20 mouse cellular contexts compared by ENCODE assay signal in the genomic region with DNA sequence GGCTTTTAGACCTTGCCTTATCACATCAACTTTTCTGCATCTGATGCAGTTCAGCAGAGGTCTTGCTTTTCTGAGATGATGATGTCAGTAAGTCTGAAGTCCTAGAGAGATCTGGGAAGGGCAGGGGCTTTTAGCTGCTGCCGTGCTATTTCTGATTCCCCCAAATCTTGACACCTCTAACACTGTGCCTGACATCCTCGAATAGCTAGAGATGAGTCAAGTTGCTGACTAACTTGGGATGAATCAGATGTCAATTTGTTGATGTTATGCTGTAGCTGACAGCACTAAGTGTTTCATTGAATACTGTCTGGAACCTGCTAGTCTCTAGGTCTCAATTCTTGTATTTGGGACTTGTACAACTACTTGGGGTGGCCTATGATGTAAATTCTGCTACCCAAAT.
"Had no signal": no experiment of that assay in that cellular context is flagged by ENCODE, and none has a peak within 500 bp of the region (broad histone marks: within the 10 kb centered on the region; RNA-seq: fewer than 3 reads in every experiment).

No protein-coding gene starts in this region.

- ATAC-seq: forebrain, embryonic 13.5 days; forebrain, embryonic 14.5 days; forebrain, embryonic 15.5 days; forebrain, embryonic 16.5 days; forebrain, postnatal 0 days had no signal

- DNase-seq: cerebellum, adult 9-10 months; cerebellum, adult 9-11 months; cerebellum, postnatal 10 days; cerebellum, postnatal 14 days; cerebellum, postnatal 25 days; cerebellum, postnatal 36 days; embryo, embryonic 11 days; forebrain, postnatal 0 days; gastrocnemius, adult 2 months; gastrocnemius, postnatal 10 days; gastrocnemius, postnatal 14 days; gastrocnemius, postnatal 25 days; gastrocnemius, postnatal 36 days; heart, adult 11 months; heart, adult 18-20 months; heart, adult 2 months had no signal
